Mouse (Mus musculus) liver, embryonic 11.5 days (tissue): ENCODE data around the gene Tubgcp6. TPM values are rescaled to one million over a fixed set of nuclear protein-coding genes. Genes with fewer than 3 reads are reported as not detected.

Source experiments
- ATAC-seq: fragments of 200-750 bp; cut with Nextera tagmentation; replicated peaks from 2 replicates; pipeline ENCODE4 v1.8.0; 2017; ENCODE audit warnings: moderate number of reproducible peaks, mild to moderate bottlenecking, moderate TSS enrichment, moderate library complexity; ENCODE audit not compliant: low FRiP score
- DNase-seq: peaks from one replicate; pipeline ENCODE4 v3.0.0-alpha.2; 2017; ENCODE audit warnings: low spot score
- H3K27ac ChIP-seq: fragments of 300-500 bp; sonication (generic); 2 replicates; pipeline ENCODE4 v1.5.1; 2014; ENCODE audit warnings: mild to moderate bottlenecking, low read depth, low read length, control low read depth
- H3K27me3 ChIP-seq: fragments of 300-500 bp; sonication (generic); replicated peaks from 2 replicates; pipeline ENCODE4 v1.6.1; 2014; ENCODE audit warnings: low read length, mixed read lengths; ENCODE audit not compliant: control insufficient read depth, insufficient read depth
- H3K36me3 ChIP-seq: fragments of 300-500 bp; sonication (generic); 2 replicates; pipeline ENCODE4 v1.6.1; 2014; ENCODE audit warnings: mild to moderate bottlenecking, low read length, moderate library complexity, mixed read lengths; ENCODE audit not compliant: control insufficient read depth, insufficient read depth
- H3K4me1 ChIP-seq: fragments of 300-500 bp; sonication (generic); replicated peaks from 2 replicates; pipeline ENCODE4 v1.6.1; 2014; ENCODE audit warnings: low read length, mixed read lengths; ENCODE audit not compliant: control insufficient read depth, insufficient read depth
- H3K4me2 ChIP-seq: fragments of 300-500 bp; sonication (generic); 2 replicates; pipeline ENCODE4 v1.6.1; 2014; ENCODE audit warnings: mild to moderate bottlenecking, control low read depth, moderate library complexity
- H3K4me3 ChIP-seq: fragments of 300-500 bp; sonication (generic); 2 replicates; pipeline ENCODE4 v1.5.1; 2014; ENCODE audit warnings: low read depth, low read length, control low read depth
- H3K9ac ChIP-seq: fragments of 300-500 bp; sonication (generic); 2 replicates; pipeline ENCODE4 v1.6.1; 2014; ENCODE audit warnings: low read depth, low read length, control low read depth
- H3K9me3 ChIP-seq: fragments of 300-500 bp; sonication (generic); 2 replicates; pipeline ENCODE4 v1.6.1; 2016; ENCODE audit warnings: low read length, inconsistent platforms, mixed read lengths; ENCODE audit not compliant: control insufficient read depth
- WGBS: fragments of 180-500 bp; shearing (Covaris S2); extraction: QIAGEN DNeasy Blood & Tissue Kit; methylation state at CpG from one replicate; pipeline ENCODE4 v1.1.7; 2014; 5-methylcytosine and 5-hydroxymethylcytosine counted together
- polyA plus RNA-seq: library from polyadenylated mRNA; unstranded; fragments of >200 nt; fragmentation: Nextera tagmentation; extraction: Ambion mirVana; gene quantifications from 2 replicates; pipeline ENCODE4 v1.2.1, GENCODE M21; 2014

Gene Tubgcp6
- polyA plus RNA-seq, 1 experiment from 2014 or later = 21.8 TPM

DNA sequence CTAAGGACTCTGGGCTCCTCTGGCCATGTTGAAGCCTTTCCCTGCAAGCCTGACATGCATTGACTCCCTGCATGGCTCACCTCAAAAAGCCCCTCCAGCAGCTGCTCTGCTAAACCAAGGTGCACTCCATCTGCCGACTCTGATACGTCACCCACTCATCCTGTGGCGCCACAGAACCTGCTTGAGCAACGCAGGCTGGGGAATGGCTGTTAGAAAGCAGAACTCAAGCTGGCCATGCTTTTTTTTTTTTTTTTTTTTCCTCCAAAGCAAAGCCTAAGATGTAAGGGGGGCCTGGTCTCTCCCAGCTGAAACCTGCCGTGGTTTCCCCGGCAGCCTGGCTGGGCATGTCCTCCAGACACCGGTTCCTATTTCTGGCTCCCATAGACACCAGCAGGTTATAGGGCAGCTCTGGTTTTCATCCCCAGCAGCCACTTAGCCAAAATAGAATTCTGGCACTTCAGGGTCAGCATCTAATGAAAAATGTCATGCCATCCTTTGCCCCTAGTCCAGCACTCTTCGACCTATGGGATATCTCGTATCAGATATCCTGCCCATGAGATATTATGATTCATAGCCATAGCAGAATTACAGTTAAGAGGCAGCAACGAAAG, 48.8 kb downstream of the Tubgcp6 start:
- H3K9me3 ChIP-seq = no peaks in the 10 kb centered on the region
- 56% methylated on average over 10 of the region's 10 CpGs for WGBS
- DNase-seq (no peak), ATAC-seq (no peak)
- H3K27me3 ChIP-seq = peaks cover 22% of the 10 kb centered on the region
- H3K4me2 ChIP-seq = no peak overlapping the region
- H3K27ac ChIP-seq = no peak overlapping the region
- H3K36me3 ChIP-seq = no peaks in the 10 kb centered on the region
- H3K4me3 ChIP-seq = no peak overlapping the region
- H3K4me1 ChIP-seq = peaks cover 22% of the 10 kb centered on the region
- no peak overlapping the region for H3K9ac ChIP-seq

- WGBS = 72% methylated on average over 24 of the region's 24 CpGs
- H3K9ac ChIP-seq = no peak overlapping the region
- no peak for DNase-seq
- H3K27me3 ChIP-seq = peaks cover 55% of the 10 kb centered on the region
- no peaks in the 10 kb centered on the region for H3K36me3 ChIP-seq
- H3K4me2 ChIP-seq = no peak overlapping the region
- no peaks in the 10 kb centered on the region for H3K9me3 ChIP-seq
- ATAC-seq = no peak
- H3K4me3 ChIP-seq = no peak overlapping the region
- no peaks in the 10 kb centered on the region for H3K4me1 ChIP-seq
- H3K27ac ChIP-seq = no peak overlapping the region
These were observed 52.3 kb downstream of the Tubgcp6 start for GRCm38 (mm10) chr15:89070606-89071005.

DNA sequence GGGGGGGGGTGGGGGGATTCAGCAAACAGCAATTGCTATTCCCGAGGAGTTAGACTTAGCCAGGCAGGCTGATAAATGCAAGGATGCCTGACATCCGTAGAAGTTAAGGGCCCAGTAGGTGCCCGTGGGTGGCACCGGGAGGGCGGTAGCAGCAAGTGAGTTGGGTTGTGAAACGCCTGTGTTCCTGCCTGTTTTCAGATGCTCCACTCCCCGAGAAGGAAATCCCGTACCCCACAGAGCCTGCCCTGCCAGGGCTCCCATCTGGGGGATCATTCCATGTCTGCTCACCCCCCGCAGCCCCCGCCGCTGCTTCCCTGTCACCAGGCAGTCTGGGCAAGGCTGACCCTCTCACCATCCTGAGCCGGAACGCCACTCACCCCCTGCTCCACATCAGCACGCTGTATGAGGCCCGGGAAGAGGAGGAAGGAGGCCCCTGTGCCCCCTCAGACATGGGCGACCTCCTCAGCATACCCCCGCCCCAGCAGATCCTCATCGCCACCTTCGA, 53.5 kb downstream of the Tubgcp6 start:
- ATAC-seq = no peak
- no peak for DNase-seq
- Histone ChIP-seq H3K4me2 (no peak overlapping the region), H3K4me1 (no peaks in the 10 kb centered on the region), H3K9me3 (no peaks in the 10 kb centered on the region), H3K27ac (no peak overlapping the region), H3K4me3 (no peak overlapping the region), H3K27me3 (peaks cover 60% of the 10 kb centered on the region), H3K9ac (no peak overlapping the region), H3K36me3 (no peaks in the 10 kb centered on the region)
- 69% methylated on average over 19 of the region's 19 CpGs for WGBS

GRCm38 (mm10) chr15:89068226-89068625, 54.7 kb downstream of the Tubgcp6 start:
- no peak for ATAC-seq
- H3K4me1 ChIP-seq = no peaks in the 10 kb centered on the region
- no peaks in the 10 kb centered on the region for H3K36me3 ChIP-seq
- H3K4me2 ChIP-seq = no peak overlapping the region
- no peak overlapping the region for H3K9ac ChIP-seq
- WGBS = 14% methylated on average over 26 of the region's 26 CpGs
- peaks cover 61% of the 10 kb centered on the region for H3K27me3 ChIP-seq
- no peaks in the 10 kb centered on the region for H3K9me3 ChIP-seq
- no peak overlapping the region for H3K4me3 ChIP-seq
- H3K27ac ChIP-seq = no peak overlapping the region
- DNase-seq = no peak

DNA sequence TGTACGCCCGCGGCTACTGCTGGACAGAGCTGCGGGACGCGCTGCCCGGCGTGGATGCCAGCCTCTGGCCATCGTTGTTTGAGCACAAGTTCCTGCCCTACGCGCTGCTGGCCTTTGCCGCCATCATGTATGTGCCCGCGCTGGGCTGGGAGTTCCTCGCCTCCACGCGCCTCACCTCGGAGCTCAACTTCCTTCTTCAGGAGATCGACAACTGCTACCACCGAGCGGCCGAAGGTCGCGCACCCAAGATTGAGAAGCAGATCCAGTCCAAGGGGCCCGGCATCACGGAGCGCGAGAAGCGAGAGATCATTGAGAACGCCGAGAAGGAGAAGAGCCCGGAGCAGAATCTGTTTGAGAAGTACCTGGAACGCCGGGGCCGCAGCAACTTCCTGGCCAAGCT, 55.3 kb downstream of the Tubgcp6 start:
- DNase-seq = no peak
- H3K9me3 ChIP-seq = no peaks in the 10 kb centered on the region
- WGBS = 18% methylated on average over 35 of the region's 35 CpGs
- peak overlapping the region; percentile 16 for H3K4me2 ChIP-seq
- no peak overlapping the region; the same call in 1 of the 2 replicates for H3K4me3 ChIP-seq
- peaks cover 66% of the 10 kb centered on the region for H3K27me3 ChIP-seq
- no peaks in the 10 kb centered on the region for H3K4me1 ChIP-seq
- H3K9ac ChIP-seq = no peak overlapping the region
- ATAC-seq = no peak
- no peaks in the 10 kb centered on the region for H3K36me3 ChIP-seq
- no peak overlapping the region for H3K27ac ChIP-seq

GRCm38 (mm10) chr15:89064891-89065290, 58.0 kb downstream of the Tubgcp6 start:
- WGBS = 87% methylated on average over 5 of the region's 5 CpGs
- Histone ChIP-seq H3K9me3 (no peaks in the 10 kb centered on the region), H3K27ac (no peak overlapping the region), H3K4me3 (no peak overlapping the region), H3K27me3 (peaks cover 79% of the 10 kb centered on the region), H3K9ac (no peak overlapping the region), H3K4me2 (no peak overlapping the region), H3K36me3 (no peaks in the 10 kb centered on the region), H3K4me1 (no peaks in the 10 kb centered on the region)
- ATAC-seq (no peak), DNase-seq (no peak)

- Histone ChIP-seq H3K27ac (no peak overlapping the region), H3K9me3 (no peaks in the 10 kb centered on the region), H3K4me2 (no peak overlapping the region), H3K9ac (no peak overlapping the region), H3K36me3 (no peaks in the 10 kb centered on the region), H3K4me3 (no peak overlapping the region), H3K4me1 (no peaks in the 10 kb centered on the region), H3K27me3 (peaks cover 79% of the 10 kb centered on the region)
- DNase-seq (no peak), ATAC-seq (no peak)
- 67% methylated on average over 6 of the region's 6 CpGs for WGBS
These were observed 59.4 kb downstream of the Tubgcp6 start for GRCm38 (mm10) chr15:89063536-89063935.

DNA sequence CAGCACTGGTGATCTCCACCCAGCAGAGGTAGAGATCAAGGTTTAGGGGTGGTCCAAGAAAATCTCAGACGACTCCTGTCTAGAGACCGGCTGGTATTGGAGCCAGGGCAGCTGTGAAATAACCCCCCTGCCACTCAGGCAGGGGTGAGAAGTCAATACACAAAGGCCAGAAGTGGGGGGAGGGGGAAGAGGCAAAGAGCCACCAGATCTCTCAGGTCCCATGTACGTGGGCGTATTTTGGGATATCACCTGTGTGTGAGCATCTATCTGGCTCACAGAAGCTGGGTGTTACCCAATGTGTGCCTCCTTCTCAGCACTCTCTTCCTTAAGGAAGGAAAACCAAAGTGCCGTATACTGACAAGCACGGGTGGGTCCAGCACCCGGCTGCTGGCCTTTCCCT, 59.9 kb downstream of the Tubgcp6 start:
- H3K9me3 ChIP-seq = no peaks in the 10 kb centered on the region
- H3K4me1 ChIP-seq = no peaks in the 10 kb centered on the region
- no peak overlapping the region for H3K27ac ChIP-seq
- H3K36me3 ChIP-seq = no peaks in the 10 kb centered on the region
- WGBS = 76% methylated on average over 7 of the region's 7 CpGs
- no peak for DNase-seq
- no peak for ATAC-seq
- H3K27me3 ChIP-seq = peaks cover 79% of the 10 kb centered on the region
- no peak overlapping the region for H3K9ac ChIP-seq
- no peak overlapping the region for H3K4me3 ChIP-seq
- H3K4me2 ChIP-seq = no peak overlapping the region

DNA sequence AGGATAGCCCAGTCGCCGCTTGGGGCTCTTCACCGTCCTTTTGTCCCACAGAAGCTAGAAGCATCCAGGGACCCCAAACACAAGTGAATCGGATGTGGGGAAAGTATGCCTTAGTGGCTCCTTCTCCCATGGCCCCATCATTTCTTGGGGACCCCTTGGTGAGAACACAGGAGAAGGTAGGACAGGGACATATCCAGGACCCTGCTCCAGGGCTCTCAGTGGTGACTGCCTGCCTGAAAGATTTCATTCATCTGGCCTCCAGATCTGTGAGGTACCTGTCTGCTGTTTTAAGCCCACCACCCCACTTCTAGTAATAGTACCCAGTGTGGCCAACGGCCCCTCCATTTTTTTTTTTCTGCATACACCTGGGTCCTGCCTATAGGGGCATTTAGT, 60.4 kb downstream of the Tubgcp6 start:
- Histone ChIP-seq H3K4me1 (no peaks in the 10 kb centered on the region), H3K27me3 (peaks cover 79% of the 10 kb centered on the region), H3K4me3 (no peak overlapping the region), H3K9ac (no peak overlapping the region), H3K4me2 (no peak overlapping the region), H3K36me3 (no peaks in the 10 kb centered on the region), H3K27ac (no peak overlapping the region), H3K9me3 (no peaks in the 10 kb centered on the region)
- no peak for ATAC-seq
- no peak for DNase-seq
- 79% methylated on average over 5 of the region's 5 CpGs for WGBS
